Mouse (Mus musculus): ENCODE measurements around the gene Hs2st1.

Gene Hs2st1

DNA sequence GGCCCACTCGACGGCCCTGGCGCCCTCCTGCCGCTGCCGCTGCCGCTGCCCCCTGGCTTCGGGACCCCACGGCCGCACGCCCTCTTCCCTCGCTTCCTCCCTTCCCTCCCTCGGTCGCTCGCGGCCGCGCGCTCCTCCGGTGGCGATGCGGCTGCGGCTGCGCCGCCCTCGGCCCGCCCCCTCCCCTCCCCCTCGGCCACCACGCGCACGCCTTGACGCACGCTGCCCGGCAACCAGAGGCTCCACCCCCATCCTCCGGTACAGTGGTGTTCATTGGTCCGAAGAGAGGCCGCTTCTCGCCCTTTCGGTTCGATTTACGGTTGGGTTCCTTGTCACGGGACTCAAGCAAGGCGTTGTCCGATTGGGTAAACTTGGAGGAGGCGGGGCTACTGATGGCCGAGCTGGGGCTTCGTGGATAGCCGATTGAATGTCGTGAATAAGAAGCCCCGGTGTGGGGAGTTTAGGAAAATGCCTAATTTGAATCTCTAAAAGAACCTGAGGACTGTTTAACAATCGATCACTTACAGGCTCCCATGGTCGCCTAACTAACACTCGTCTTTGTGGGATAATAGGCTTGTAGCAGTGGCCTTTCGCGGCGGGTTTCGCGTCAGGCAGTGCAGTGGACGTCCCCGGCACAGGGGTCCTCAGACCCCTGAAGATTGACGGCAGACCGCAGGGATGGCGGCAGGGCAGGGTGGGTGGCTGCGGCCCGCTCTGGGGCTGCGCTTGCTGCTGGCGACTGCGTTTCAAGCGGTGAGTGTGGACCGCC is at the start of gene Hs2st1, which contains the start of gene Selenof:
Hs2st1 (minus strand) TSS at position 135 of the 769 bp plus-strand sequence.
Selenof (plus strand) TSS at position 258 of the 769 bp plus-strand sequence.
- peak; percentile 99 for DNase-seq (ENCODE audit: low read depth)

DNA sequence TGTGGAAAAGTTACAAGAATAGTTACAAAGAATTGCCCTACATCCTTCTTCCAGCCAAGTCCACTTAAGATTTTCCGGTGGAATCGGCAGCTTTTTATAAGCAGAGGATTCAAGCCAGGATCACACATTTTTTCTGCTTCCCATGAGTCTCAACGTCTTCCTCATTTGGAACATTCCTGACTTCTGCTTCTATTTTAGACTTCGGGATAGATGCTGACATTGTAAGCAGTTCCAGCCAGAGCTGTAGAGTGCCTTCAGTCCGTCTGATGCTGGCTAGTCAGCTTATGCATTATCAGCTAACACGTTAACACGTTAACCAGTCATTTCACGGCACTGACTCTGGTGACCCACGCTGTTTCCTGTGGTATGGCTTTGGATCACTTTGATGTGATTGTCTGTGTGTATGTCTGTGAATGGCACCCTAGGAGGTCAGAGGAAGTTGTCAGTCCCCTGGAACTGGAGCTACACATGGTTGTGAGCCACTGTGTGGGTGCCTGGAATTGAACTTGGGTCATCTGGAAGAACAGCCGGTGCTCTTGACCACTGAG is 47.7 kb upstream of the Hs2st1 start:
- DNase-seq (ENCODE audit: low read depth): no peak

DNA sequence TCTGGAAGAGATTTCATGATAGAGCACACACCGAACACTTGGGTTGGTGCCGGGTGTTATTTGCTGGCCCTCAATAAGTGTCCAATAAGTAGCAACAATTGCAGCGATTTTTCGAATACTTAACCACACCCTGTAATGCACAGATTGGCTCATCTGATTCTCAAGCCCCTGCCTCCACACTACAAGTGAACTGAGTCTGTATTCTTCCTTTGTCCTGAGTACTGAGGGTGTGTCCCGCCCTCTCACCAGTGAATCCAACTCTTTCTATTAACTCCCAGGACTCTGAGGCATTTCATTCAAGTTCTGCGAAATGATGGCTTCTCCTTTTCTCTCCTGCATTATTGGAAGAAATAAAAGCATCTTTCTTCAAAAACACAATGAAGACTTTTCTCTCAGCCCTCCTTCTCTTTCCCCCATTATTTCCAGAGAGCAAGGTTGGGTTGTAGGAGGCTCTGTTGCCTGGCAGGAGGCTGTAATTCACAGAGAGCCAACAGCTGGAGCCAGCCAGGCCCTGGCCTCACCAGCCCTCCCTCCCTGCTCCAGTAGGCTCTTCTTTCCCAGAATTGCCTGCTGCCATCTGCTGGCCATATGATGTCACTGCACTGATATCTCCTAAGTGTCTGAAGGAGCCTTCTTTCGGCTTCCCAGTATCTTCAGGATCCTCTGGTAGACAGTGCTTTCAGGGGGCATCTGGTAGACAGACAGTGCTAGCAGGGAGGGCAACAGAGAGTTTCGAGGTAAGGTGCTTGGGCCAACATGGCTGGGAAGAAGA is 46.9 kb upstream of the Hs2st1 start:
- DNase-seq (ENCODE audit: low read depth): peak; percentile 80

DNA sequence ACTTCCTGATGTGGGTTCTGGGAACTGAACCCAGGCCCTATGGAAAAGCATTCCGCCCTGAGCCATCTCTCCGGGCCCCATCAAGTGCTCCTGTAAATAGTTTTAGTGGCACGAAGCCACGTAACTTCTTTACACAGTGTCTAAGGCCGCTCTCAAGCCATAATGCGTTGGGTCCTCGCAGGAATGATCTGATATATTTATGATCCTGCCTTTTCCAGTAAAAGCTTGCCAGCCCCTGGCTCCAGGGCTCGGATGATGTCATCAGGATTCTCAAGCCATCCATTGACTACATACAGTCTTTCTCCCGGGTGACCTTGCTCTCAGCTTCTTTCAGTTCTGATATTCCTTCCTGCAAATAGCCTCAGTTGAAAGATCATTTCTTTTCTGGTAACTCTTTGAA is 45.5 kb upstream of the Hs2st1 start:
- DNase-seq (ENCODE audit: low read depth): no peak

DNA sequence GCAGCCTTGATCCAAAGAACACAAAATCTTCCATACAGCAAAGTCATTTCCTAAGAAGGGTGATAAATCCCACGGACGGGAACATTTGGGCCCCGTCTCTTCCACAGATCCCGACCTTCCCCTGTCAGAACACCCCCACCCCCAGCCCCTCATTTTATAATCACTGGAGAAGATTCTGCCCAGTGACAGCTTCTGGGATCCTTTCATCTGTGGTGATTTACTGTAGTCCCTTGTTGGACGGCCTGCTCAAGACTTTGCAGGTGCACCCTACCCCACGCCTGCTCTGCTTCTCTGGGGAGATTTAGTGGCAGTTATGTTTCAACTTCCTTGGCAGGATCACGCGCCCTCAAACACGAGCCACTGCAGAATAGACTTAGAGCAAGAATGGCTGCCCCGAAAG is 44.7 kb upstream of the Hs2st1 start:
- DNase-seq (ENCODE audit: low read depth): no peak

DNA sequence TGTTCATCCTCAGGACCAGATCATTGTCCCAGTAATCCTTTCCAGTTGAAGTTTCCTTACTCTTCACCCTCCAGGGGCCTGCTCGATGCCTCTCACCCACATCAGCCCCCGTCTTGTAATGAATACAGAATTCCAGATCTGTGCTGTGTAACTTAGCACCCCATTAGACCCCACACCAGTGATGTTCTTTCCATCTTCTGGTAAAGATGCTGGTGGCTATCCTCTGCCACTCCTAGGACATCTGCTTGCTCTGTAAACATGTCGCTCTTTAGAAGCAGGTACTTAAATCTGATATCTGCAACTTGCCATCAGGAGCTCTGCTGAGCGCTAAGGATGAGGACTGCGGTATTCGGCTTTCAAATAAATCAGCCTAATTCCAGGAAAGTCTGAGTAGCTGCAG is 44.3 kb upstream of the Hs2st1 start:
- DNase-seq (ENCODE audit: low read depth): no peak

DNA sequence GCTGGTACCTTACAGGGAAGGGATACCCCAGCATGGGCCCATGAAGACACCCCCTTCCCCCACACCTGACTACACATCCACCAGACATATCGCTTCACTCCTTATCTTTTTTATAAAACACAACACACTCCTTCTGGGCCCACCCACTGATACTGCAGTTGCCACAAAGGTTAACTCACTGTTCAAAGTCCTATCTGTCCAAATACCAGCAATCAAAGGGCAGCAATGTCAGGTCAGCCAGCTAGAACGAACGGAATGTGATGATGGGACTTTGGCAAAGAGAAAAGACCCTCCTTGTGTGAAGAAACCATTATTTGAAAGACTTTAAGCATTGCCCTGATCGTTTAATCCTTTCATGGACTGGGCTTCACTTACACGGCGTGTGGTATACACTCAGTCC is 42.4 kb upstream of the Hs2st1 start:
- no peak for DNase-seq (ENCODE audit: low read depth)

DNA sequence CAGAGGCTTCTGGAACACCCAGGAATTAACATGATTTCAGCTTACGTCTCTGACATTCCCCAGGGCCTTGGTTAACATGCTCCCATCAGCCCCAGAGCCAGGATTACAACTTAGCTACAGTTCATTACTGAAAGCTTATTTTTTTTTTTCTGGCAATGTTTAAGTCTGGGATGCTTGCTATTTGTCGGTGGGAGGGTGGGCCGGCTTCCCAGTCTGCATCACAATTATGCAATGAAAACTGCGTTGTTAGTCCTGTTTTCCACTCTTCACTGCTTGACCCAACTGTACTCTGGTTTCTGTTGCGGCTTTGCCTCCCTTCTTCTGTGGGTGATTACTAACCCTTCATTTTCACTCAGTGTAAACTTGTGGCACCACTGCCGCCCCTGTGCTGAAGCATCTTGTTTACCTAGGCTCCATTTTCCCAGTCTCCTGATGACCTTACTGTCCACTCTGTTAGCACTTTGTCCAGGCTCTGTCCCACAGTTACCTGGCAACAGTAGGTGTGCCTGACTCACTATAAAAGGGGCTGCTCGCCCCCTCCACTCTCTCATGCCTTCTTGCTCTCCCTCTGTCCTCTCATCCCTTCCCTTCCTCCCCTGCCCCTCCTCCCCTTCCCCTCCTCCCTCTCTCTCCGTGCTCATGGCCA is 41.8 kb upstream of the Hs2st1 start:
- no peak for DNase-seq (ENCODE audit: low read depth)

DNA sequence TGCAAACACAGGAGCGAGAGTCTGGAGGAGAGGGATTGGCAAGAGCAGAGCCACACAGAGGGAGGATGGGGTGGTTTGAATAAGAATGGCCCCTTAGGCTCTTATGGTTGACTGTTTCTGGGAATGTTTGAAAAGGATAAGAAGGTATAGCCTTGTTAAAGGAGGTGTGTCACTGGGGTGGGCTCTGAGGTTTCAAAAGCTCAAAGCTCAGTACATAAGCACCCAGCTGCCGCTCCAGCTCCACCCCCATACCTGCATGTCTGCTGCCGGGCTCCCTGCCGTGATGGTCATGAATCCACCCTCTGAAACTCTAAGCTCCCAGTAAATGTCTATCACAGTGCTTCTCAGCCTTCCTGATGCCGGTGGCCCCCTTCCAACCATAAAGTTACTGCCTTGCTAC is 40.8 kb upstream of the Hs2st1 start:
- DNase-seq (ENCODE audit: low read depth): no peak

DNA sequence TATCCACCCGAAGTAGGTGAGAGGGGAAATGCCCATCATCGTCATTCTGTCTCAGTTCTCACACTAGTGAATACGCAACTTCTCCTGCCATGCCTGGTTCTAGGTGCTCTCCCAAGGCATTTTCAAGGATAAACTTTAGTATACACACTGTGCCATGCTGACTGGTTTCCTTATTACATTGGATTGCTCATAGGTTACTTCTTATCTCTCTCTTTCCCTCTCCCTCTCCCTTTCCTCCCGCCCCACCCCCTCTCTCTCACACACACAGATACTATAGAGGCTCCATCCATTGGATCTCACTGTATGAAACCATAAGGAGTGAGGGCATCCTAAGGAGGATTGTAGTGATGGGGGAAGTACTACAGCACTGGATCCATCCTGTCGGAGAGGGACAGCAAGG is 38.1 kb upstream of the Hs2st1 start:
- DNase-seq (ENCODE audit: low read depth): no peak

DNA sequence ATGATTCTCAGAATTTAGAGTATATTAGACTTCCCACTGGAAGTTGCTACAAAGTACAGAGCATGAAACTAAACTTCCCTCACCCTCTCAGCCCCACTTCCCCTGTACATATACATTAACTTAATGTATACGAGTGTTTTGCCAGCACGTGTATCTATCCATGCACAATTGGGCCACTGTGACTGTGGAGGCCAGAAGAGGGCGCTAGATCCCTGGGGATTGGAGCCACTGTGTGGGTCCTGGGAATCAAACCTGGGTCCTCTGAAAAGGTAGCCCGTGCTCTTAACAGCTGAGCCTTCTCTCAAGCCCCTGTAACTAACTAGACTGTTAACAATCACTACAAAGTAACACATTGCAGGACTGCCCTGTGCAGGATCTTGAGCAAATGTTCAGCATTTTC is 36.5 kb upstream of the Hs2st1 start:
- DNase-seq (ENCODE audit: low read depth): peak; percentile 15

DNA sequence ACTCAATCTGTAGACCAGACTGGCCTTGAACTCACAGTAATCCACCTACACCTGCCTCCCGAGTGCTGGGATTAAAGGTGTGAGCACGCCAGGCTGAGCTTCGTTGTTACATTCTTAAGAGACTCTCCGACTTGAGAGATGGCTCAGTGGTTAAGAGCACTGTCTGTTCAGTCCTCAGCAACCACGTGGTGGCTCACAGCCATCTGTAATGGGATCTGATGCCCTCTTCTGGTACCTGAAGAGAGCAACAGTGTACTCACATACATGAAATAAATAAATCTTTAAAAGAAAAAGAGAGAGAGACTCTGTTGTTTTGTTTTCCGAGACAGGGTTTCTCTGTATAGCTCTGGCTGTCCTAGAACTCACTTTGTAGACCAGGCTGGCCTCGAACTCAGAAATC is 35.8 kb upstream of the Hs2st1 start:
- DNase-seq (ENCODE audit: low read depth): peak; percentile 43

DNA sequence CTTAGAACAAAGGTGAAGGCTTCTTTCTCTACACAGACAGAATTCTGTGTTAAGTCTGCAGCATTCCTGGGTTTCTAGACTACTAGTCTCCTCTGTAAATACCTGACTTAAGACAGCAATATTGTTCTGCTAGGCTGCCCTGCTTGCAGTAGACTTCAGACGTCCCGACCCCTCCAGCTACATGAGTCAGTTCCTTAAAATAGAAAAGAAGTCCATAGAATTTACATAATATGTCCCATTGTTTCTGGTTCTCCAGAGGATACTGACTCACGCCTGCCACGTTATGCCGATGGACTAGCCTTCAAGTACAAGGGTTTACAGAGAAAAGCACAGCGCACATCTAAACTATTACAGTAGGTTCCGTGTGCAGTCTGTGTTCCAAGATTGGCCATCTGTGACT is 34.2 kb upstream of the Hs2st1 start:
- no peak for DNase-seq (ENCODE audit: low read depth)

DNA sequence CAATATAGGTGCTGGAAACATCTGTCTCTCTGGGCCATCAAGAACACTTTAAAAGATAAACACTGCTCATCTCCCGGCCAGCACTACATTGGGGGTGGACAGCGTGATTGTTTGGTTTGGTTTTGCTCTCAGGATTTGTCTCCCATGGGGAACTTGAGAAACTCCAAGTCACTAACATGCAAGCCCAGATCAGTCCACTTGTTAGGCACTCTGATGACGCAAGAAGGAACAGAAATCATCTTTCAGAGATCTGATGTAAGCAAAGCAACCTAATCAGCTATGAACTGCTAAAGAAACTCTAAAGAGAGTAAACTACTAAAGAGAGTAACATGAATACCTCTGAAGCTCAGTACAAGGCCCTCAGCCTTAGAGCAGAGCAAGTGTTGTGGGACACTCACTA is 33.6 kb upstream of the Hs2st1 start:
- no peak for DNase-seq (ENCODE audit: low read depth)

DNA sequence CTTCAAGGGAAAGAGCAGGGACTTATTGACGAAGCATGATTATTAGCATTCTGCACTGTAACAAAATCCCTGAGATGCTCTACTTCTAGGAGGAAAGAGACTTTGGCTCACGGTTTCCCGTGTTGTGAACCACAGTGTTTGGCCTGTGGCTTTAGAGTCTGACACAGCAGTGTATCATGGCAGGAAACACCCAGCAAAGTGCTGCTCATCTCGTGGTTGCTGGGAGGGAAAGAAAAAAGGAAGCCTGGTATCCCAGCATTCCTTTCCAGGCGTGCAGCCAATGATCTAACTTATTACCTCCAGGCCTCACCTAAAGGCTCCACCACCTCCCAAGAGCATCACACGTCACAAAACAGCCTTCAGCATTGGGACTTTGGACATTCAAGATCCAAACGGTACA is 32.8 kb upstream of the Hs2st1 start:
- DNase-seq (ENCODE audit: low read depth): no peak

DNA sequence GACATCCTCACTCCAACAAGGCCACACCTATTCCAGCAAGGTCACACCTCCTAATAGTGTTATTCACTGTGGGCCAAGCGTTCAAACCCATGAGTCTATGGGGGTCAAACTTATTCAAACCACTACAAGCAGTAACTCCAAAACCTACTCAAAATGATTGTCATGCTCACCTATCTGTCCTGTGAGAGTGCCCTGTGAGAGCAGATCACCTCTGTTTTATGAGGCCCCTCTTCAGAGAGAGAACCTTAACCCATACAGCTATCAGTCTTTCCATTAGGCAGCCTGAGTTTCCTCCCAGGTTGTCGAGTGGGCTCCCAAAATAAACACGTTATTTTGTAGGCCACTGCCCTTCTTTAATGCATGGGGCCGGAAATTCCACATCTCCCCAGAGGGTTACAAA is 32.4 kb upstream of the Hs2st1 start:
- no peak for DNase-seq (ENCODE audit: low read depth)

DNA sequence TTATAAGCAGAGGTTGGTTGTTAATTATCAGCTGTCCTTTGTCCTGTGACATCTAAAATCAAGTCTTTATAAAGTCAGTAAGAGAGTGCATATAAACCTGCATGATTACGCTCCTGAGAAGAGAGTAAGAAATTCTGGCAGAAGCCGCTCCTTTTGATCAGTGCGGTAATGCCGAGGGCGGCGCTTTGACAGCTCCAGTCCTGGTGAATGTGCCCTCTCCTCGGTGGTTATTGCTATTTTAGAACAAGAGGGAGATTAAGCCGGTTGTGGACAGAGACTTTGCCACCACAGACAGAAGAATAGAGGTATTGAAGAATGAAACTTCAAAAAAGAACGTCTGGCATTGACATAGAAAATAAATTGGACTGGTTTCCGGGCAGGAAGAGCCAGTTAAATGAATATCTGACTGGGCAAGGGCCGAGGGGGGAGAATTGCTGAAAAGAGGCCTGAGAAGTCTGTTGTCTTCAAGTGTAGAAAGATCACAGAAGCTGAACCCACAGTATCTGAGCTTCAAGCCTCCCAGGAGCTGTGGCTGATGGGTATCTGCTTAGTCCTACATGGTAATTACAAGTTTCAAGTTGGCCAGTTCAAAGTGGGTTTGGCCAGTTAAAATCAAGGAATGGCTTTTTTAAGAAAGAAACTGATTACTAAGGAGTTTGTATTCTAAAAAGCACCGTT is 27.9 kb upstream of the Hs2st1 start:
- no peak for DNase-seq (ENCODE audit: low read depth)

DNA sequence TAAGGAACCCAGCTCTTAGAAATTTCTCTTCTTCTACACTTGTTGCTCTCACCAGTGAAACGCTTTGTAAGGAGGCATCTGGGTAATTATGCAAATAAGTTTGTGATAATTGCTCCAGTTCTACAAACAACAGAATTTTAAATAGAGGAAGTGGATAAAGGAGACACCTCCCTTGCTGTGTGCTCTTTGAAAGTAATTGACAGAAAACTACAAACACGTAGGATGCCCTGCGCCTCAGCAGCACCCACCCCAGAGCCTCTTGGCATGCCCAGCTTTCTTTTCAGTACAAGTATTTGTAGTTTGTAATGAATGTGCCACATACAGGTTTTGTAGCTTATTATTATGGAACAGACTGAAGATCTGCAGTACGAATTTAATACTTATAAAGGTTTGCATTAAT is 27.1 kb upstream of the Hs2st1 start:
- no peak for DNase-seq (ENCODE audit: low read depth)

DNA sequence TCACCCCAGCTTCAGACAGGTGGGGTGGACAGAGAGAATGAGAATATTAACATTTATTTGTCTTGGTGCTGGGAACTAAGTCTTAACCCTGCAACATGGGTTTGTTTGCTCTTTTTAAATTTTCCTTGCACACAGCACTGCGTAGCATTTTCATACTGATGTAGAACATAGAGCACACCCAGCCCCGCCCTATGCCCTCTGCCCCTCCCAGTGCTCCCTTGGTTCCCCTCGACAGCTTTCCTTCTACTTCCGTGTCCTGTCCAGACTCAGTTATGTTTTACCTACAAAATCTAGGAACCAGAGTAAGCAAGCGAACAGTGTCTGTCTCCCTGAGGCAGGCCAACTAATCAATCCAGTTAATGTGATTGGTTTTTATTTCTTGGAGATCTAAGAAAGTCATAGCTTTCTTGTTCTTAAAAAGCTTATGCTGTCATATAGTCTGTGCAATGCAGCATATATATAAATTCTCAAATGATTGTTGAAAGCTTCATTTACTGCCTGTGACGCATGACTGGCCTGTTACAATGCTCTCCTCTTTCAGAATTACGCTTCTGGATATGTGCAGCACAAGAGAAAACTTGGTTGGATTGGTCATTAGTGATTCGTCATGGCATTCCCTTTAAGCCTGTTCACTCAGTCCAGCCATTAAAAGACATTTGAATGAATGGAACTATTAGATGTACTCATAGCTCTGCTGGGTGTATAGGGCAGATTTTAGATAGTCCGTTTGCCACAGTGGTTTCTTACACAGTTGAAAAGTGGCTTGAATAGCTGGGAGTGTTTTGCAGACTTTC is 23.2 kb upstream of the Hs2st1 start:
- no peak for DNase-seq (ENCODE audit: low read depth)

DNA sequence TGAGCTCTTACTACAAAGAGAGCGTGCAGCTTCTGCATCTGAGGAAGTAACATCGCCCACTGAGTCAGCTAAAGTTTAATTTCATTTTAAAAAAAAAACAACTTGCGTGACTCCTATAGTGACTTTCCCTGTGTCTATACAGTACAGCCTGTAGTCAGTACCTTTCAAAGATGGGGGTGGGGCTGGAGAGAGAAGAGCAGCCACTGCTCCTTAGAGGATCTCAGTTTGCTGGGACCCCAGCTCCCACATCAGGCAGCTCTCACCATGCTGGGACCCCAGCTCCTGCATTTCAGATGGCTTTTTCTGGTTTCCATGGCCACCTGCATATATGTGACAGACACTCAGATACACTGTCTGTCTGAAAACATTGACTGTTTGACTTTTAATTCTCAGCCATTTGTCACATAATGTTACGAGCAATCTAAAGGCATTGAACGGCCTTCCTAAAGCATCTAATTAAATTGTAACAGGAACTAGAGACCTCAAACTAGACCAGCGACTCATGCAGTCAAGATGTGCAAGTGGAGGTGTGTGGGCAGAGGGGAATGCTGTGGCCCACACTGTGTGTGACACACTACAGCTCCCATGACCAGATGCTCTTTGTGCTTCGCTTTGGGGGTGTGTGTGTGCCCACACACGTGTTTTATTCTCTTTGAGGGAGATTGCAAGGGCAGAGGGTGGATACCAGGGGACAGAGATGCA is 19.4 kb upstream of the Hs2st1 start:
- DNase-seq (ENCODE audit: low read depth): no peak

DNA sequence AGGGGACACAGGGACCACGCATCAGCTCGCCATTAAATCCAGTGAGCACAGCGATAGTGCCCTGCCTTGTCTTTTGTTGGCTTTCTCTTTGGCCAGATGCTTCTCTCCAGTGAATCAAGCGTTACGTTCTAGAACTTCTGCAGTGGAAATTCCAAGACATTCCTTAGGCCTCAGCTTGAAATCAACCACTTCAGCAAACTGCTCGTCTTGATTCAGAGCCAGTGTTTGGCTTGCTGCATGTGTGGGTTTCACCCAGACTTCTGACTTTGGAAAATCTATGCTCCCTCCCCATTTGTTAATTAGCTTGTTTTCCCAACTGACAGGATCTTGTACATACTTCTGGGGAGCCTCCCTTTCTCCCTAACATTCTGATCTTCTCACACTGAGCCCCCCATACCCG is 16.8 kb upstream of the Hs2st1 start:
- DNase-seq (ENCODE audit: low read depth): no peak

Measured in induced T-regulatory cell, adult 2 months (primary cell).